Mouse (Mus musculus): Measurements from ENCODE around the gene Gna15. TPM values are rescaled to one million over a fixed set of nuclear protein-coding genes. Genes with fewer than 3 reads are reported as not detected.

Gna15 gene
- polyA plus RNA-seq, 1 experiment from 2014 or later, result 3.6 TPM

DNA sequence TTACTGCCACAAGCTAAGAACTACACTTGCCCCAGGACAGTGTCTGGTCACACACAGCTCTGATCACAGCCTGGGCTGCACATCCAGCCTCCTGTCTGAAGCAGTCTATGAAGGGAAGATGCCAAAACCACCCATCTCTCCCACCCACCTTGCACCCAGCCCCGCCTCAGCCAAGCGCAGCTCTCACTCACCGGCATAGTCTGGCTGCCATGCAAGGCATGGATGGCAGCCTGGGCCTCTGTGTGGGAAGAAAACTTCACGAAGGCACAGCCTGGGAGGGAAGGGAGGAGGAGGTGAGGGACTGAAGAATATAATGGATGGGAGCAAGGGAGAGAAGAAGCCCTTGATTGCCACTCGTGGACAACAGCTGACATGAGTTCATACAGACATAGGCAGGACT, 54.8 kb downstream of the Gna15 start:
- H3K27me3 ChIP-seq (ENCODE audit: control insufficient read depth, insufficient read depth, low read length), result peaks cover 15% of the 10 kb centered on the region
- H3K4me3 ChIP-seq (ENCODE audit: low read depth, low read length), result no peak overlapping the region
- H3K4me1 ChIP-seq (ENCODE audit: control insufficient read depth, insufficient read depth, low read length), result 0 out of 2 replicates have a peak, but pooled peaks cover 2% of the 10 kb centered on the region
- H3K4me2 ChIP-seq (replicated peaks; ENCODE audit: low read depth, low read length), result no peak overlapping the region
- no peaks in the 10 kb centered on the region for H3K9me3 ChIP-seq (ENCODE audit: control insufficient read depth, low read depth, low read length)
- no peaks in the 10 kb centered on the region for H3K36me3 ChIP-seq (ENCODE audit: control insufficient read depth, insufficient read depth, low read length)
- H3K27ac ChIP-seq (ENCODE audit: low read length), result no peak overlapping the region
- WGBS, result 75% methylated on average over 5 of the region's 5 CpGs
- no peak for ATAC-seq (ENCODE audit: insufficient number of reproducible peaks, insufficient read depth, low FRiP score, low read depth)
- no peak overlapping the region for H3K9ac ChIP-seq (replicated peaks; ENCODE audit: low read depth, low read length)

DNA sequence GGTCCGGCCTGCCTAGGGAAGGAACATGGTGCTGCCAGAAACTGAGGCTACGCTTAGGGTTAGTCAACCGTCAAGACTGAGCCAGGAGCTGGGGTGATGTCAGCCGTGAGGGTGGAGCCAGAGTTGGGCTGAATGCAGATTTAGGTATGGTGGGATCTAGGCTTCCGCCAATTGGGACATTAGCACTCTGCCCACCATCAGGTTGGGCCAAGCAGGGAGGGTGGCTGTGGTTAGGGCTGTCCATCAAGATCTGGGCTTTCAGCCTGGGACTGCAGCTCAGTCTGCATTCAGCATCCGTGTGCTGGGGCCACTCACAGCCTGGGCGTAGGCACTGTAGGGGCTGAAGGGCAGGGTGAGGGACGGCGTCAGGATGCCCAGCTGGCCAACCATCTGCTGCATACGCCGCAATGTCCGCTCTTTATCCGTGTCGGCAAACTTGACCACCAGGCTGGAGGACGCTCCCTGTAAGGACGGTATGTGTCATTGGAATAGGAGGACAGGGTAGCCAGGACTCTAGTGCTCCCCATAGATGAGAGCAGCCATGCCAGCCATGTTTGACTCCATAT, 56.3 kb downstream of the Gna15 start:
- WGBS, result 83% methylated on average over 16 of the region's 16 CpGs
- Histone ChIP-seq H3K9me3 (ENCODE audit: control insufficient read depth, low read depth, low read length) (no peaks in the 10 kb centered on the region), H3K4me3 (ENCODE audit: low read depth, low read length) (no peak overlapping the region), H3K27ac (ENCODE audit: low read length) (no peak overlapping the region), H3K9ac (replicated peaks; ENCODE audit: low read depth, low read length) (no peak overlapping the region), H3K4me2 (replicated peaks; ENCODE audit: low read depth, low read length) (no peak overlapping the region), H3K27me3 (ENCODE audit: control insufficient read depth, insufficient read depth, low read length) (peaks cover 22% of the 10 kb centered on the region), H3K36me3 (ENCODE audit: control insufficient read depth, insufficient read depth, low read length) (no peaks in the 10 kb centered on the region), H3K4me1 (ENCODE audit: control insufficient read depth, insufficient read depth, low read length) (0 out of 2 replicates have a peak, but pooled peaks cover 2% of the 10 kb centered on the region)
- no peak for ATAC-seq (ENCODE audit: insufficient number of reproducible peaks, insufficient read depth, low FRiP score, low read depth)

- no peak for ATAC-seq (ENCODE audit: insufficient number of reproducible peaks, insufficient read depth, low FRiP score, low read depth)
- no peak overlapping the region for H3K27ac ChIP-seq (ENCODE audit: low read length)
- H3K27me3 ChIP-seq (ENCODE audit: control insufficient read depth, insufficient read depth, low read length), result peaks cover 26% of the 10 kb centered on the region
- no peaks in the 10 kb centered on the region for H3K9me3 ChIP-seq (ENCODE audit: control insufficient read depth, low read depth, low read length)
- H3K36me3 ChIP-seq (ENCODE audit: control insufficient read depth, insufficient read depth, low read length), result no peaks in the 10 kb centered on the region
- no peak overlapping the region for H3K4me2 ChIP-seq (replicated peaks; ENCODE audit: low read depth, low read length)
- H3K9ac ChIP-seq (replicated peaks; ENCODE audit: low read depth, low read length), result no peak overlapping the region
- 0 out of 2 replicates have a peak, but pooled peaks cover 2% of the 10 kb centered on the region for H3K4me1 ChIP-seq (ENCODE audit: control insufficient read depth, insufficient read depth, low read length)
- no peak overlapping the region for H3K4me3 ChIP-seq (ENCODE audit: low read depth, low read length)
- 58% methylated on average over 14 of the region's 14 CpGs for WGBS
These were observed 57.1 kb downstream of the Gna15 start for GRCm38 (mm10) chr10:81466881-81467280.

- Histone ChIP-seq H3K4me1 (ENCODE audit: control insufficient read depth, insufficient read depth, low read length) (0 out of 2 replicates have a peak, but pooled peaks cover 2% of the 10 kb centered on the region), H3K9ac (replicated peaks; ENCODE audit: low read depth, low read length) (no peak overlapping the region), H3K4me3 (ENCODE audit: low read depth, low read length) (no peak overlapping the region), H3K27me3 (ENCODE audit: control insufficient read depth, insufficient read depth, low read length) (peaks cover 30% of the 10 kb centered on the region), H3K36me3 (ENCODE audit: control insufficient read depth, insufficient read depth, low read length) (no peaks in the 10 kb centered on the region), H3K4me2 (replicated peaks; ENCODE audit: low read depth, low read length) (no peak overlapping the region), H3K27ac (ENCODE audit: low read length) (no peak overlapping the region), H3K9me3 (ENCODE audit: control insufficient read depth, low read depth, low read length) (no peaks in the 10 kb centered on the region)
- no peak for ATAC-seq (ENCODE audit: insufficient number of reproducible peaks, insufficient read depth, low FRiP score, low read depth)
- 73% methylated on average over 2 of the region's 2 CpGs for WGBS
These were observed 58.0 kb downstream of the Gna15 start for GRCm38 (mm10) chr10:81466066-81466465.

GRCm38 (mm10) chr10:81465265-81465645, 58.8 kb downstream of the Gna15 start:
- Histone ChIP-seq H3K27ac (ENCODE audit: low read length) (no peak overlapping the region), H3K4me2 (replicated peaks; ENCODE audit: low read depth, low read length) (no peak overlapping the region), H3K4me3 (ENCODE audit: low read depth, low read length) (no peak overlapping the region), H3K9ac (replicated peaks; ENCODE audit: low read depth, low read length) (no peak overlapping the region), H3K9me3 (ENCODE audit: control insufficient read depth, low read depth, low read length) (no peaks in the 10 kb centered on the region), H3K4me1 (ENCODE audit: control insufficient read depth, insufficient read depth, low read length) (0 out of 2 replicates have a peak, but pooled peaks cover 2% of the 10 kb centered on the region), H3K36me3 (ENCODE audit: control insufficient read depth, insufficient read depth, low read length) (no peaks in the 10 kb centered on the region), H3K27me3 (ENCODE audit: control insufficient read depth, insufficient read depth, low read length) (peaks cover 37% of the 10 kb centered on the region)
- ATAC-seq (ENCODE audit: insufficient number of reproducible peaks, insufficient read depth, low FRiP score, low read depth), result peak; percentile 80
- 6% methylated on average over 5 of the region's 5 CpGs for WGBS

GRCm38 (mm10) chr10:81464405-81465264, 59.4 kb downstream of the Gna15 start:
- Histone ChIP-seq H3K4me3 (ENCODE audit: low read depth, low read length) (peak overlapping the region; percentile 20), H3K27me3 (ENCODE audit: control insufficient read depth, insufficient read depth, low read length) (peaks cover 41% of the 10 kb centered on the region), H3K9ac (replicated peaks; ENCODE audit: low read depth, low read length) (no peak overlapping the region), H3K4me1 (ENCODE audit: control insufficient read depth, insufficient read depth, low read length) (0 out of 2 replicates have a peak, but pooled peaks cover 2% of the 10 kb centered on the region), H3K27ac (ENCODE audit: low read length) (no peak overlapping the region), H3K36me3 (ENCODE audit: control insufficient read depth, insufficient read depth, low read length) (no peaks in the 10 kb centered on the region), H3K9me3 (ENCODE audit: control insufficient read depth, low read depth, low read length) (no peaks in the 10 kb centered on the region), H3K4me2 (replicated peaks; ENCODE audit: low read depth, low read length) (peak overlapping the region; percentile 39)
- ATAC-seq (ENCODE audit: insufficient number of reproducible peaks, insufficient read depth, low FRiP score, low read depth), result peak; percentile 74
- 4% methylated on average over 33 of the region's 33 CpGs for WGBS

DNA sequence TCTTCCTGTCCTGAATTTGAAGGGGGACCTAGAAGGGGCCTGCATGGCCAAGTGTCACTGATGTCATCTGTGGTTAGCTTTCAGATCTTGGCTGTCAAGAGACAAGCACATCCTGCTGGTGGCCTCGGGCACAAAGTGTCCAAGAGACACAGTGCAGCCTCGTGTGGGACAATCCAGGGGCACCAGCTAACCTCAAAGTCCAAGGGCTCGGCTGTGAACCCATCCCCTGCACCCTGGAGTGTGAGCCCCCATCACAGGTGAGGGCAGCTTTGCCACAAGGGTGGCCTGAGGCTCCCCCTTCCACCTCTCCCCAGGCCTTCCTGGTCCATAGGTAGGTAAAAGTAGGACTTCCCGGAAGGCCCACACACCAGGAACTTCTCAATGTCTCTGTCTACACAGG, 60.5 kb downstream of the Gna15 start:
- H3K9ac ChIP-seq (replicated peaks; ENCODE audit: low read depth, low read length), result no peak overlapping the region
- WGBS, result 60% methylated on average over 4 of the region's 4 CpGs
- no peak overlapping the region for H3K4me2 ChIP-seq (replicated peaks; ENCODE audit: low read depth, low read length)
- H3K27ac ChIP-seq (ENCODE audit: low read length), result no peak overlapping the region
- H3K36me3 ChIP-seq (ENCODE audit: control insufficient read depth, insufficient read depth, low read length), result no peaks in the 10 kb centered on the region
- H3K9me3 ChIP-seq (ENCODE audit: control insufficient read depth, low read depth, low read length), result no peaks in the 10 kb centered on the region
- no peak overlapping the region for H3K4me3 ChIP-seq (ENCODE audit: low read depth, low read length)
- H3K27me3 ChIP-seq (ENCODE audit: control insufficient read depth, insufficient read depth, low read length), result peaks cover 41% of the 10 kb centered on the region
- H3K4me1 ChIP-seq (ENCODE audit: control insufficient read depth, insufficient read depth, low read length), result 0 out of 2 replicates have a peak, but pooled peaks cover 2% of the 10 kb centered on the region
- ATAC-seq (ENCODE audit: insufficient number of reproducible peaks, insufficient read depth, low FRiP score, low read depth), result no peak

- Histone ChIP-seq H3K36me3 (ENCODE audit: control insufficient read depth, insufficient read depth, low read length) (no peaks in the 10 kb centered on the region), H3K4me2 (replicated peaks; ENCODE audit: low read depth, low read length) (no peak overlapping the region), H3K4me1 (ENCODE audit: control insufficient read depth, insufficient read depth, low read length) (0 out of 2 replicates have a peak, but pooled peaks cover 2% of the 10 kb centered on the region), H3K4me3 (ENCODE audit: low read depth, low read length) (no peak overlapping the region), H3K9ac (replicated peaks; ENCODE audit: low read depth, low read length) (no peak overlapping the region), H3K27me3 (ENCODE audit: control insufficient read depth, insufficient read depth, low read length) (peaks cover 44% of the 10 kb centered on the region), H3K27ac (ENCODE audit: low read length) (no peak overlapping the region), H3K9me3 (ENCODE audit: control insufficient read depth, low read depth, low read length) (no peaks in the 10 kb centered on the region)
- ATAC-seq (ENCODE audit: insufficient number of reproducible peaks, insufficient read depth, low FRiP score, low read depth), result no peak
- 70% methylated on average over 7 of the region's 7 CpGs for WGBS
These were observed 61.1 kb downstream of the Gna15 start for GRCm38 (mm10) chr10:81462917-81463316.
